ENCODE assay signal across 7 mouse cellular contexts in the genomic region with DNA sequence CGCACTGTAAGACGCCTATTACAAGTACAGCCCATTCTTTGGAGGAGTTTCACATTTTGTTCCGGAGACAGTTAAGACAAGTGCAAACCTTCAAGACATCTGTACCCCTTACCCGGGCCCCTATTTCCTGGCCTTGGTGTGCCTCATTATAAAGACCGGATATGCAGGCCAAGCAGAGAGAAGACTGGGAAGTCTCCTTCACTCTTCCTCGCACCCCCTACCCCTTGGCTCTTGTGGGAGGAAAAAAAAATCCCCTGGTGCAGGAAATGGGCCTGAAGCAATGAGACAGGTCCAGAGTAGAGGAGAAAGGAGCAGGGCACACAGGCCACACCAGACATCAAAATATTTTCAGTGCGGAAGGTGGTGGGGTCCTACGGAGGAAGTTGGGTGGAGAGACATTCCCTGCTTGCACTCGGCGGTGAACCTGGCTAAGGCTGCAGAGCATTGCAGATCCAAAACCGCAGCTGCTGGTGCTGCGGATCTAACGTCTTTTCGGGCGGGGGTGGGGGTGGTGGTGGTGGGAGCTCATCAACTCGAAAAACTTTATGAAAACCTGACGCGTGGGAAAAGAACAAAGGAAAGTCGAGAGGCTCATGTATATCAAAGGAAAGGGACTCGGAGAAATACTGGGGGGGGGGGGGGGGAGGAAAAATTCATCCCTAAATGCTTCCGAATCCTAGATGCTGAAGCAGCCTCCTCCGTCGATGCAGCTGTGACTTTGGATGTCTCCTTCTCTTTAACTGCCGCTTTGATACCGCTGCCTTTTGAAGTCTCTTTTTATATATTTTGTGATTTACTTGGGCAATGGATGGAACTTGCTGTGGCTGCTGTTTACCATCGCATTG.
DNase-seq lines count a peak whose midpoint lies in the region; ATAC-seq and TF ChIP-seq lines count a peak whose summit lies in the region.

No protein-coding gene starts in this region.

- in situ Hi-C loops in ES-E14 (cut with MboI; ENCODE audit: low sequenced_read_pairs in 2 of 2, unreplicated experiment in 2 of 2) = no loop called here

- peak; percentile 86 for ATAC-seq in forebrain, embryonic 15.5 days (replicated peaks)
- ATAC-seq in inflammation-experienced regulatory T-cells, adult 6 months = peak; percentile 71
- ATAC-seq in liver, postnatal 0 days = peak; percentile 42
- peak; percentile 82 for ATAC-seq in neural tube, embryonic 14.5 days (ENCODE audit: low read depth)

- H3K4me2 ChIP-seq in forebrain, embryonic 15.5 days (replicated peaks) = peak overlapping the region; percentile 64
- peak overlapping the region; percentile 77 for H3K4me2 ChIP-seq in liver, postnatal 0 days (ENCODE audit: low read depth, low read length)
- H3K4me2 ChIP-seq in neural tube, embryonic 14.5 days (ENCODE audit: low read depth, low read length) = peak overlapping the region; percentile 58

- no peaks in the 10 kb centered on the region for H3K27me3 ChIP-seq in forebrain, embryonic 15.5 days
- H3K27me3 ChIP-seq in liver, postnatal 0 days (ENCODE audit: insufficient read depth, low read length) = no peaks in the 10 kb centered on the region
- H3K27me3 ChIP-seq in neural tube, embryonic 14.5 days (ENCODE audit: control insufficient read depth, insufficient read depth, low read length) = no peaks in the 10 kb centered on the region

- H3K4me1 ChIP-seq in ES-E14 (ENCODE audit: control insufficient read depth in 2 of 2, insufficient read depth in 2 of 2, low read length in 2 of 2, poor library complexity in 1 of 2) = peaks cover 3 to 4% of the 10 kb centered on the region in 2 experiments; a peak in 2 of 4 replicates
- H3K4me1 ChIP-seq in forebrain, embryonic 15.5 days = peaks cover 5% of the 10 kb centered on the region; the same call in 1 of the 2 replicates
- H3K4me1 ChIP-seq in liver, postnatal 0 days (ENCODE audit: insufficient read depth) = peaks cover 34% of the 10 kb centered on the region
- peaks cover 4% of the 10 kb centered on the region for H3K4me1 ChIP-seq in neural tube, embryonic 14.5 days (ENCODE audit: control insufficient read depth, insufficient read depth, low read length)

- WGBS in forebrain, embryonic 15.5 days = 4% methylated on average over 26 of the region's 26 CpGs
- 2% methylated on average over 26 of the region's 26 CpGs for WGBS in liver, postnatal 0 days (ENCODE audit: insufficient replicate concordance)
- WGBS in neural tube, embryonic 14.5 days = 9% methylated on average over 26 of the region's 26 CpGs

- no peaks in the 10 kb centered on the region for H3K9me3 ChIP-seq in ES-E14 (ENCODE audit: control insufficient read depth, insufficient read depth, low read depth, low read length)
- no peaks in the 10 kb centered on the region for H3K9me3 ChIP-seq in forebrain, embryonic 15.5 days
- no peaks in the 10 kb centered on the region for H3K9me3 ChIP-seq in liver, postnatal 0 days (ENCODE audit: low read length)
- H3K9me3 ChIP-seq in neural tube, embryonic 14.5 days (ENCODE audit: control insufficient read depth, low read length) = no peaks in the 10 kb centered on the region

- TF ChIP-seq CTCF in liver, postnatal 0 days (IDR thresholded peaks at IDR 0.05; ENCODE audit: low read depth) = no peak

- peak overlapping the region; percentile 54 for H3K4me3 ChIP-seq in ES-E14 (ENCODE audit: insufficient read depth in 1 of 2, low read depth in 1 of 2, low read length in 2 of 2, poor library complexity in 1 of 2, severe bottlenecking in 1 of 2)
- H3K4me3 ChIP-seq in forebrain, embryonic 15.5 days = peak overlapping the region; percentile 48
- H3K4me3 ChIP-seq in liver, postnatal 0 days (ENCODE audit: low read depth, low read length) = peak overlapping the region; percentile 45
- H3K4me3 ChIP-seq in neural tube, embryonic 14.5 days (ENCODE audit: low read depth, low read length) = peak overlapping the region; percentile 36

- no peak for TF ChIP-seq EP300 in liver, postnatal 0 days (IDR thresholded peaks at IDR 0.05; ENCODE audit: low read depth)

- no peak overlapping the region; the same call in 1 of the 2 replicates for H3K27ac ChIP-seq in ES-E14 (ENCODE audit: insufficient read depth, low read depth, low read length, poor library complexity, severe bottlenecking)
- no peak overlapping the region for H3K27ac ChIP-seq in forebrain, embryonic 15.5 days (replicated peaks)
- H3K27ac ChIP-seq in liver, postnatal 0 days (ENCODE audit: low read depth) = peak overlapping the region; percentile 91
- H3K27ac ChIP-seq in neural tube, embryonic 14.5 days (ENCODE audit: low read depth, low read length) = peak overlapping the region; percentile 64; the same call in 1 of the 2 replicates

- H3K36me3 ChIP-seq in ES-E14 (ENCODE audit: control insufficient read depth, insufficient read depth, low read length, poor library complexity, severe bottlenecking) = no peaks in the 10 kb centered on the region
- no peaks in the 10 kb centered on the region for H3K36me3 ChIP-seq in forebrain, embryonic 15.5 days
- H3K36me3 ChIP-seq in liver, postnatal 0 days (replicated peaks; ENCODE audit: insufficient read depth, low read length) = no peaks in the 10 kb centered on the region
- H3K36me3 ChIP-seq in neural tube, embryonic 14.5 days (ENCODE audit: control insufficient read depth, insufficient read depth, low read length) = no peaks in the 10 kb centered on the region

- H3K9ac ChIP-seq in ES-E14 (ENCODE audit: insufficient read depth, low read depth, low read length, poor library complexity, severe bottlenecking) = peak overlapping the region; percentile 63; the same call in 1 of the 2 replicates
- peak overlapping the region; percentile 51 for H3K9ac ChIP-seq in forebrain, embryonic 15.5 days (replicated peaks)
- peak overlapping the region; percentile 51 for H3K9ac ChIP-seq in liver, postnatal 0 days (replicated peaks)
- peak overlapping the region; percentile 39 for H3K9ac ChIP-seq in neural tube, embryonic 14.5 days (replicated peaks; ENCODE audit: low read depth, low read length)

- no peak for DNase-seq in ES-E14 (ENCODE audit: low read depth, low spot score)
- DNase-seq in adrenal gland, postnatal 14 days = peak; percentile 28
- peak; percentile 48 for DNase-seq in liver, postnatal 0 days
- DNase-seq in thymus, postnatal 36 days = peak; percentile 35 to 49

TF ChIP-seq in ES-E14, 5 proteins besides CTCF, POLR2A, EP300 and RAD21:
- no peak for TF ChIP-seq HCFC1 (IDR thresholded peaks at IDR 0.05; ENCODE audit: borderline replicate concordance, insufficient read depth, low read length)
- TF ChIP-seq ZNF384 (IDR thresholded peaks at IDR 0.05; ENCODE audit: low read depth, low read length) = 0 out of 2 replicates have a peak, but pooled peaks have one; percentile 15

Comparison
In these comparisons a context has a peak if more than half of its experiments do, and no peak if none do; other contexts are left out.
1. H3K27ac ChIP-seq: peak in liver, postnatal 0 days (single experiment) and neural tube, embryonic 14.5 days (single experiment); none in ES-E14 (single experiment) and forebrain, embryonic 15.5 days (single experiment).
2. Peak in every context shown above with its lines, with median percentiles within 50 percentile points of each other: H3K4me3 ChIP-seq, H3K9ac ChIP-seq, ATAC-seq and H3K4me2 ChIP-seq.